Mouse (Mus musculus) kidney, postnatal 4 days (tissue): Measurements from ENCODE around the gene Setd5.
A peak's percentile ranks its signal among the peaks of the same experiment; 100 is the strongest.

Source experiments
- DNase-seq, 2 experiments: peaks; one replicate each; pipeline ENCODE4 v3.0.0; 2021; ENCODE audit warnings: mixed read lengths in 2 of 2

Setd5 gene

DNA sequence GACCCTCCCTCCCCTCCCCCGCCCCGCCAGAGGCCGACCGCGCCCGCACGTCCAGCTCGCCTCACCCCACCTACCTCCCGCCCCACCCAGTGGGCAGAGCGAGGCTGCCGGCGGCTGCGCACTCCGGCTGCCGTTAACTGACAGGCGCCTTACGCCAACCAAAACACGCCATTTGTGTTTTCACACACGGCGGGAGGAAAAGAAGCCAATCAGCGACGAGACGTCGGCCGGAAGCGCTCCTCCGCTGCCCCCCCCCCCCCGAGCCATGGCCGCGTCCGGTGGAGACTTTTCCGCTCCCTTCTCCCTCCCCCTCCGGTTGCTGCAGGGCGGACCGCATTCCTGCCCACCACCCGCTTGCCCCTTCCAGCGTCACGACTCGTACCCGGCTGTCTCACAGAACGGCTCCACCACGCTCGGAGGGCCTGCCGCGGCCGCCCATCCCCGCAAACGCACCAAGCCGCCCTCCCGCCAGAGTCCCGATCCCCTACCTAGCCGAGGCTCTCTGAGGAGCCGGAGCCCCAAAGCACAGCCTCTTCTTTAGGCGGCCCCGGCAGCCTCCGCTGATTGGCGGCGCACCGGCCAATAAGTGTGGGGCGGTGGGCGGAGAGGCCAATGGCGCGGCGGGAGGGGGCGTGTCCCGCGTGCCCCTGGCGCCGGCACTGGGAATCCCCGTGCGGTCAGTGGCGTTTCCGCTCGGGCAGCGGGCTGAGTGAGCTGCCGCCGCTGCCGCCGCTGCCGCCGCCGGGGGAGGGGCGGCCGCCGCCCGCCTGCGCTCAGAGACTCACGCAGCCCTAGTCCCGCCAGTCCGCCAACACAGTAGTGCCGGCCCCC, at the start of gene Setd5:
Gene Setd5, plus strand, starts transcription at position 680 of the 831 bp plus-strand sequence.
- peak; percentile 99 for DNase-seq

DNA sequence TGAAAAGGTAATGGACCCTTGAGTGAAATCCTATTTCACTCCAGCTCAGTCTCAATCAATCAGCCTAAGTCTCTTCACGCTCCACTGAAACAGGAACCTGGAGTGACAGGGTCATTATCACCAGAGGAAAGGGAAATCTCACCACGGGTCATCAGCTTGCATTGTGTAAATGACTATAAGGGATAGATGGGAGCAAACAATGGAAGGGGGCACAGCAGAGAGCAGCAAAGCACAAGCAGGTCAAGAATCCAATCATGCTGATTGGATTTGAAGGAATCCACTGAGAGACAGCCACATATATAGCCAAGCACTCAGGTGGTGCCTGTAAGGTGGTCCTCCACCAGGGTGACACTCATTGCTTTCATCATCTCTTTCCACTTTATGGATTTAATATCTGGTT, 49.7 kb upstream of the Setd5 start:
- no peak for DNase-seq

DNA sequence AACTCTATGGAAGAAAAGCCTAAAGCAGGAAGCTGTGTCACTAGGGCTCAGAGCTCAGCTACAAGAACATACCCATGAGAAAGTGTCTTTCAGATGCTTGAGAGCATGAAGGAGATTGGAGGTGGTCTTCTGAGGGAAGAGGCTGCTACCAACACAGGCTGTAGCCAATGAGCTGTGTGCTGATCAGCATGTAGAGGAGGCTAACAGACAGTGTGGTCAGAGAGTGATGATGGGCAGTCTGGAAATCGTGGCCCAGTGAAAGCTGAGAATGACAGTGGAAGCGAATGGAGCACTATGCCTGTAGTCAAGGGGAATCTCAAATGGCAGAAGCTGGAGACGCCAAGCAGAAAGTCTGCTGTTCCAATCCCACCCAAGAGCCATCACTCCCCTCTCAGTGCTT, 48.2 kb upstream of the Setd5 start:
- DNase-seq: no peak

DNA sequence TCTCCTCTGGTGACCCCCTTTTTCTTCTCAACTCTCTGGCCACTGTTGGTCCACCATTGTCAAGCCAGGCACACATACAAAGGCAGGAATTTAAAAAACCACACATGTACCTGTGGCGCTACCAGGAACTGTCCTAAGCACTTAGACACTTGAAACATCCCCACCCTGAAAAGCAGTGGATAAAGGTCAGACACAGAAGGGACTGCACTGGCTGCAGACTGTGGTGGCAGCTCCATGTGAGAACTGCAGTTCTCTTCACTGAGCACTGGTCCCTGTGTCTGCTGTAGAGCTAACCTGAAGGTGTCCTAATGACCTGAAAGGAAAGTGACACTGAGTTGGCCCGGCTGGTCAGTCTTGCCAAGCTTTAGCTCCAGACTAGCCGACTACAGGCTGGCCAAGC, 46.6 kb upstream of the Setd5 start:
- no peak for DNase-seq

DNA sequence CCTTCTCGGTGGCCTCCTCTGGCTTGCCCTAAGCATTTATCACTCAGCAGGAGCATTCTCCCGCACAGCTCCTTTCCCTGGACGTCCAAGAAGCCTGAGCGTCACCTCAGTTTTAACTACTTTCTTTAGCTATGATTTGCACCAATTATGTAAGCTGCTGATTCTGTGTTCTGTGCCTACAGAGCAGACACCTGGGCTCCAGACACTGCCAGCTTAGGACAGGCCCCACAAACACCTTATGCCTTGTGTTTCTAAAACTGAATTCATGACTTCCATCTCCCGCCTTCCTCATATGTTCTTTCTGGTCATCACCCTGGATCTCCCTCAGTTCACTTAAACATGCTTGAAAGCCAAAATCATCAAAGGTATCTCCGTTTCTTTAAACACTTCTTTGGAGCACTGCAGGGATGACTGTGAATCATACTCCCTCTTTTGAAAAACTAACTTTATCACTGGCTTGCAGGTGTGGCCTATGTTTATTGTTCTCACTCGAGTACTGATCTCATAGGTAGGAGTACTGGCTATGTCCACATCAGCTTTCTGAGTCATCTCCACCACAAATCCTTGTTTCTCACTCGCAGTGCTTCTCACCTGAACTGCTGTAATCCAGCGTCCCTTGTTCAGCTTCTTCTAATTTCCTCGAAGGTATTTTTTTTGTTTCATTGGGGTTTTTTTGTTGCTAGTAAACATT, 46.0 kb upstream of the Setd5 start:
- DNase-seq: no peak

DNA sequence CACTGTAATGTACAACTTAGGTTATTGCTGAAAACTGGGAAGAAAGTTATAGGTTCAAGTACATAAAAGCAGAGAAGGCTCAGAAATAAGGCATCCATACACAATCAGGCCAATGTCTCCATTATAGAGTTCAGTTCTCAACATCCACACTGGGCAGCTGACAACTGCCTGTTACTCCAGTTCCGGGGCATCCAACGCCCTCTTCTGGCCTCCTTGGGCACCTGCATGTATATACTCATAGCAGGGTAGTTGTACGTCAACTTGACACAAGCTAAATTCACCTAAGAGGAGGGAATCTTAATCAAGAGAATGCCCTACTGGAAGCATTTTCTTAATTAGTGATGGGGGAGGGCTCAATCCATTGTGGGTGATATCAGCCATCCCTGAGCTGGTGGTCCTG, 45.0 kb upstream of the Setd5 start:
- no peak for DNase-seq

DNA sequence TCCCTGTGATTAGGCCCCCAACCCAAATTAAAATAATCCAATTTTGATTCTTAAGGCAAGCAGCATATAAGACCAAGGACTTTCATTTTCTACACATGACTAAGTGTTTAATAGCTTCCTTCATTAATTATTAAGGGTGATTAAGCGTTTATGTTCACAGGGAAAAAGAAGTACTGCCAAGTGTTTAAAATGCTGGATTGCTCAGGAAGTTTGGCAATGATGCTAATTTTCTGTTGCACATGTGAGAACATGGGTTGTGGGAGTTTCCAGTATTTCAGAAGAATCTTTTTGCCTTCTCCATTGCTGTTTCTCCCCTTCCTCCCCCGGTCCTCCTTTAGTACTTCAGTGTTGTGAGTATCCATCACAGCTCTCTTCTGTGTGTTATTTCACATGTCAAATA, 44.0 kb upstream of the Setd5 start:
- DNase-seq: no peak

DNA sequence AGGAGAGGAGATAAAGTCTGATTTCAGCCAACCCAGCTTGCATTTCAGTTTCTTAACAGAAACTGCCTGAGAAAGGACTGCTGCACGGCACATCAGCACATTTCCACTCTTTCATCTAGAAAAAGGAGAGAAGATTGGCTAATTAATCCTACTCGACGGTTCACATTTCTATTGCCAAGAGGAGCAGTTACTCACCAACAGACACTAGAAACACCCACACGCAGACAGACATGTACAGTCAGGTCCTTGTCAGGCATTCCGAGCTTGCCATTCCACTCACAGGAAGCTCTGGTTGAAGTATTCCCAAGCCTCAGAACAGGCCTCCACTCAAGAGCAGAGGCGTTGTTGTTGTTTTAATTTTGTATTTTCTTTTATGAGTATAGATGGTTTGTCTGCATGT, 42.7 kb upstream of the Setd5 start:
- DNase-seq: no peak

DNA sequence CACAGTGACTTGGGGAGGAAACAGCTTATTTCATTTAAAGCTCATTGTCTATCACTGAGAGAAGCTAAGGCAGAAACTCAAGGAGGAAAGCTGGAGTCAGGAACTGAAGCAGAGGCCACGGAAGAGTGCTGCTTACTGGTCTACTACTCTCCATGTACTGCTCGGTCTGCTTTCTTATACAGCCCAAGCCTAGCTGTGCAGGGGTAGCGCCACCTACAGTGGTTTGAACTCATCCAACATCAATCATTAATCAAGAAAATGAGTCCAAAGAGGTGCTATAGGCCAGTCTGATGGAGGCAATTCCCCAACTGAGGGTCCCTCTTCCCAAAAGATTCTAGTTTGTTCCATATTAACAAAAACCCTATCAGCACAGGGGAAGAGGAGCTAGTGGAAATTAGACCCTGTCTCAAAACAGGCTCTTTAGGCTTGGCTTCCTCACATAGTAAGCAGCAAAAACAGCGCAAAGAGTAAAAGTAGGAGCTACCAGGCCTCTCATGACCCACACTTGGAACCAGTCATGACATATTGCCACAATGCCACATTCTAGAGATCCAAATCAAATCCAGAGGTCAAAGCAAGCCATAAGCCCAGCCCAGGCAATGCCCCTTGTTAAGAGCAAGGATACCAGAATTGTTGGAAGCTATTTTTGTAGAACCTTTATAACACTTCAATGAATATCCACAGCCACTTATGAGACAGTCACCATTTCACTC, 40.5 kb upstream of the Setd5 start:
- DNase-seq: peak in 1 of 2 experiments; percentile 18

DNA sequence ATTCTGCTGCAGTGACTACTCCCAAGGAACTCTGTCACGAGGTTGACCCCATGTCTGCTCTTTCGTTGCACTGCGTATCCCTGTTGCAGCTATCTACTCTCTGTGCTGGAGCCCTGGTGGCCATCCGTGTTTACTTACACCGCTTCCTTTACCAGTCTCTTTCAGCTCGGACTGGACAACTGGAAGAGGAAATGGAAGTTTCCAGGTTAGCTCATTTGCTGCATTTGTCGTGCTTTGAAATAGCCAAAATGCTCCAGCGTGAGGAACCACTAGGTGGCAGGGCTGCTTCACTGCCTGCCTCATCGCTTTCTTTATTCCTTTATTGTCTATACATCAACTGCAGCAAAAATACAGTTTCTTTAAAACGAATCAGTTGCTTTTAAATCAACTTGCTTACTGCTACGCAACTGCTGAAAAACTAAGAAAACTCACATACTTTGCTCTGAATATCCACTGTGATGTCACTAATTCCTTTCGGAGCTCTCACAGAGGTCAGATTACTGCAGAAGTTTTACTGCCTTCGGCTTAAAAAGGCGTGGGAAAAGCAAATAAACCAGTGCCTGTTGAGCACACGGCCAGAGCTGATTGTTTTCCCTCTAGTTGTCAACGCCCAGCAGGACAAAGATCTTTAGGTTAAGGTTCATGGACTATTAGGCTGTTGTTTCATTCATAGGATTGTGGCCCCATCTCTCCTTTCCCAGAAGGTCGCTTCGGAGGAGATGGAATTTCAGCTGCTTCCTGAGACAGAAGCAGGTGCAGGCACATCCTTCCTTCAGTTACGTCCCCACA, 39.0 kb upstream of the Setd5 start:
- peak; percentile 79 to 85 for DNase-seq

DNA sequence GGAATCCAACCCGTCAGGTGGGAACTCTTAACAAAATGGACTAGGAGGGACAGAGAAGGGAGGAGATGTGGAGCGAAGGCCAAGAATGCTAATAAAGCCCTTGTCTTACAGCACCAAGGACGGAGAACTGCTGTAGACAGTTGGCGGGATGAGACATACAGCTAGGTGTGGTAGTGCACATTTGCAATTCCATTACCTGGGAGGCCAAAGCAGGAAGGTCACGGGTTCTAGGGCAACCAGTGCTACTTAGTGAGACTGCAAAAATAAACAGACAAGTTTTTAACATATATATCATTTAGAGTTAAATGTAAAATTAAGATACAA, 38.5 kb upstream of the Setd5 start:
- DNase-seq: no peak

DNA sequence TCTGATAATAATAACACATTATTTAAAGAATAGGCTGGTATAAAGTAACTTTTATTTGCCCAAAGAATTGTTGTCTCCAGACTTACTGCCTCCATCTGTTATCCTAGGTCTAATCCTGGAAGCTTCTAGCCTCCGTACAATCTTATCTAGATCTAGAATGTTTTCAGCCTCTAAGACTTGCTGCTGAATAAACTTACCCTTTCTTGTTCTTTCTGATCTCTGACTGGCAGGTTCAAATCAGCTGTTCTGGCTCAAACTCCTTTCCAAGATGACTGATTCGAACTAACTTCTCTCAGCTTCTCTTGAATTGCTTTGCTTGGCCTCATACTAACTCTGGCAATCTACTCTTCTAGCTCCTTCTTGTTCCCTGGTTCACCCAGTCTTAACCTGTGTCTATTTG, 36.8 kb upstream of the Setd5 start:
- DNase-seq: no peak

DNA sequence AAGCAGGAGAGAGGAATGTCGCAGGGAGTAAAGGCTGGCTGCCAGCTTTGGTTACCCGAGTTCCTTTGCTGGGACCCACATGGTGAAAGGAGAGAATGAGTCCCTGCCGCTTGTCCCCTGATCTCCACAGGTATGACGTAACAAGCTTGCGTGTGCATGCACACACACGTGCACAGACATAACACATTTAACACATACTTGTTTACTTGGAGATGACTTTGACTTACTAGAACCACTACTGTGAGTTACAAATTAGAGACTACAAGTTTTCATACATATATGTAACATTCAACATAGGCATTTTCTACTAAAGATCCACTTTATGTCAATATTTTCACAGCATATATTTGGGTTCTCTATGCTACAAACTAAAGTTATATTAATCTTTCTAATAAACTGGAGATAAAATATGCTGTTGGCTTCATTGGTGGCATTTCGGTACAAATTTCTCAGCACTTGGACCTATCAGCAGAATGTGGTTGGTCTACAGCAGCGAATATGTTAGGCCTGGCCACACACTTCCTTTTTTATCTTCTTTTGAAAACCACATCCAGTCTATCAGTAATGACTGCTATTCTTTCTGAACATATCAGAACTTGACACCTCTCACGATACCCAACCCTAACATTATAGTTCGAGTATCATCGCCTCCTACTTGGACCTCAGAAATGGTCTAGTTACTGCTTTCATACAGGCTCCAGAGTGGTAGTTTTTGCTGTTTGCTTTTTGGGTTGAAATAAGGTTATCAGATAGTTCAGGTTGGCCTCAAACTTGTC, 35.8 kb upstream of the Setd5 start:
- no peak for DNase-seq

DNA sequence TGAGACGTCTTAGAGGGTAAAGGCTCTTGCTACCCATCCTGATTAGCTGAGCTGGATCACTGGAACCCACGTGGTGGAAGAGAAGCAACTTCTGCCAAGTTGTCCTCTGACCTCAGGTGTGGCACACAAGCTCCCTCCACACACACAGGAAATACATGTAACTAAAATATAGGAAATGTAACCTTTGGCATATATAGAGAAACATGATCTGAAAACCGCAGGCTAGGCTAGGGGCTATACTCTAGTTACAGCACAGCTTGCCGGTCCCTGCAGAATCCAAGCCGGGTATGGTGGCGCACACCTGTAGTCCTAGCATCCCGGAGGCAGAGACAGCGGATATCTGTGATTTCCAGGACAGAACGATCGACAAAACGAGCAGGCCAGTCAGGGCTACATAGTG, 31.6 kb upstream of the Setd5 start:
- DNase-seq: no peak

DNA sequence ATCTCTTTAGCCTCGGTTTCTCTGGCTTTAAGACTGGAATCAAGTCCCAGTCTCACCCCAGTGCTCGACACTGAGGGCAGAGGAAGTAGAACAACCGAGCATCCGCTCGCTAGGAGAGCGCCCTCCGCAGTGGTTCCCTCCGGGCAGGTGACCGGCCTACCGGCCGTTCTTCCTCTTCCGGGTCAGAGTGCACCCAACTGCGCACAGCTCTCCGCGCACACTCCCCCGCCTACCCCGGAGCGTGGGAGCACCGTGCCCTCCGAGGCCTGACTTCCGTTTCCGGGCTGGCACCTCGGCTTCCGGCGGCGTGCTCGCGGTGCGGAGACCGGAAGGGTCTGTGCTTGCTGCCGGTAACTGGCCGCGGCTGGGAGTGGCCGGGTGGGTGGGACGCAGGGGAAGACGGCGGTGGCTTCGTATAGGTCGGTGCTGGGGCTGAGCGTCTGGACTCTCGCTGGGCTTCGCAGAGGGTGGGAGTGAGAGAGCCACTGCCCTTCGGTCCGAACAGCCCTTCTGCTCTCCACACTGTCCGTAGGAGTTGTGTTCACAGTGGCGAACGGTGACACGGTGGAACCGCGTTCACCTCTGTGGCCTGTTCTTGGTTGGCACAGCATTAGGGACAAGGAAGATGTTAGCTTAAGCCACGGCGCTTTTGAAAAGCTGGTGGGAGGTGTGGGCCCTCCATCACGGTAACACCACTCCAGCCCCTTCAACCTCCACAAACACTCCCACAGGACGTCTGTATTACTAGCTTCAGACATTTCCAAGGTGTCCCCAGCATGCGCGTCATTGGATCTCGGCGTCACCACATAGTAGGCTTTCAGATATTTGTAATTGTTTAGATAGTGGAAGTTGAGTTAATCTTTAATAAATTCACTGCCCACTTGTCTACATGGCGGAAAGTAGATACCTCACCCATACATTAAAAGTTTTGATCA, 30.9 kb upstream of the Setd5 start, which contains the start of gene Thumpd3:
Gene Thumpd3, plus strand, starts transcription at position 185 of the 935 bp plus-strand sequence.
- peak; percentile 98 to 99 for DNase-seq

DNA sequence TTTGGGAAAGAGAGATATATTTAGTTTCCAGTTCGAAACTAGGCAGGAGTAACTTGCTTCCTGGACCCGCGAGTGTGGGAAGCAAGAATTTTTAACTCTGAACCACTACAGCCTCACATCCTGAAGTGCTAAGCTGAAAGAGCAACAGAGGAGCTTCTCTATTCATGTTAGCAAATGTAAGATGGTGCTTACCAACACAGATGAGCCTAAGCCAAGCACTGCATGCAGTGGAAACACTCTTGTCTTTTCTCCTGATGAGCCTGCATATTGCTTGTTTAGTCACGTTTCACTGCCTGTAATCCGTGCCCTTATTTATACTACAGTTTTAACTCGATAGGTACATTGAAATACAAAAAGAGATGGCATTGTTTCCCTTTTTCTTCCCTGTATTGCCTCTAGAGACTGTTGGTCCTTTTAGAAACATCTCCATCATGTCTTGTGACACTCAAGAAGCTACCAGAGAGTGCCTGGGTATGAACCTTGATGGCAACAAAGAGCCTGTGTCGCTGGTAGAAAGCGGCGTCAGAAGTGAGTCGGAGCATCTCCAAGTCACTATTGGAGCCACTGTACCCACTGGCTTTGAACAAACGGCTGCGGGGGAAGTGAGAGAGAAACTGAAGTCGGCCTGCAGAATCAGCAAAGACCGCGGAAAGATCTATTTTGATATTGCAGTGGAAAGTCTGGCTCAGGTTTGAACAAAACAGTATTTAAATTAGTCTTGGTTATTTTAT, 30.0 kb upstream of the Setd5 start:
- DNase-seq: no peak

DNA sequence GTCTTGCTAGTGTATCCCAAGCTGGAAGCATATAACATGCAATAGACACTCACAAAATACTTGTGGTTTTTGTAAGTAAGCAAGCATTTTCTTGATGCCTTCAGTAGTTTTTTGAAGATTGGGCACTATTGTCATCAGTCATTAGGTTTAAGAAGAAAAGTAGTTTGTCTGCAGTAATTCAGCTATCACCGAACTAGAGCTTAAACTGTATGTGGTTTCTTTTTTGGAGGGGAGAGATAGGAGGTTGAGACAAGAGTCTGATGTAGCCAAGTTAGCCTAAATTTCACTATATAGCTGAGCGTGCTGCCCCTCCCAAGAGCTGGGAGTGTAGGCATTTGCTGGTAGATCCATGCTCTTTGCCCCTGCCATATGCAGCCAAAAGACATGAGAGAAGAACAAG, 28.8 kb upstream of the Setd5 start:
- no peak for DNase-seq

DNA sequence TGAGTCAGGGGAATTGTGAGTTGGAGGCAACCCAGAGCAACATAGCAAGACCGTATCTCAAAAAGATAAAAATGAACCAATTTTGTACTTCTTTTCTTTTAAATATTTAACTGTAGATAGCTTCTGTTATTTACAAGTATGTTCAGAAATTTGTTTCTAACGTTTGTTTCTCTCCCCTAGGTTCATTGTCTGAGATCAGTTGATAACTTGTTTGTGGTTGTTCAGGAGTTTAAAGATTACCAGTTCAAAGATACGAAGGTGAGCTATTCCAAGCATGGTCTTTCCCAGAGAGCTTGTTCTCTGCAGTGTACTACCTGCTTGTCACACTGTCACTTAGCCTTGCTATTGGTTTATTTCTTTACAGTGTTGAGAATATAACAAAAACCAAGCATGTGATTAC, 28.0 kb upstream of the Setd5 start:
- DNase-seq: no peak

DNA sequence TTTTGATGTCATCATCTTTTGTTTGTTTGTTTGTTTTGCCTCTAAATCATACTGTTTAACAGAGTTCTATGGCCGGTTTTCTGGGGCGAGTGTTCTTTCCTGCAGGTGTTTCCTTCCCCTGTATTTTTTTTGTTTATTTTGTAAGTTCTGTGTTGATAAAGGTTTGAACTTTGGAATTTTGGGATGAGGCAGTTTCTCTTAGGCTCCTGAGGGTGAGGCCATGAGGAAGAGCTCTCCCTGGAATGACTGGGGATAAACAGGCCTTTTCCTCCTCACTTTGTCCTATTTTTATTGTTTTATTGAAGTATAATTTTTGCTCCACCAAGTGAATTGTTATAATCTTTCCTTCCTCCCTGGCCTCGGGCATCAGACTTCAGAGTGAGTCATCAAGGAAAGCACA, 24.2 kb upstream of the Setd5 start:
- no peak for DNase-seq

DNA sequence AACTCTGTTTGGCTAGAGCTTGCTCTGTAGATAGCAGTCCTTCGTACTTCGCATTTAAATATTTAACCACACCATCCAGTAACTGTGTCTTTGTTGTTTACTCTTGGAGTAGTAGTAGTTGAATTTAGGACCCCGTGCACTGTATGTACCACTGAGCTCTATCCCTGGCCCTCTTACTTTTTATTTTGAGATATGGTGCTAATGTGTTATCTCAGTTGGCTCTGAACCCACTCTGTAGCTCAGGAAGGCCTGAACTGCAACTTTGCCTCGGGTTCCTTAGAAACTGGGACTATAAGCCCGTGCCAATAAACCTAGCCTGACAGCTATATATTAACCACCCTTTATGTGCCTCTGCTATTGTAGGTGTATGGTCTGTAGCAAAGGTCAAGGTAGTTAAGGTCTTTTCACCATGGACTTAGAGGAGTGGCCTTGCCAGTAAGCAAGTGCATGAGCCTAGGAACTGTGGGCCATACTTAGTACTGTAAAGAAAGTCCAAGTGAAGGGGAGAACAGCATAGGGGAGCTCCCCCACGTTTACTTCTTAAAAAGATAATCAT, 22.5 kb upstream of the Setd5 start:
- no peak for DNase-seq
